Mouse (Mus musculus): Measurements from ENCODE around the gene Prmt8.

- TF ChIP-seq GATA1 (IDR thresholded peaks at IDR 0.05; ENCODE audit: borderline replicate concordance, low read length) = no peak
- TF ChIP-seq FLI1 (IDR thresholded peaks at IDR 0.05; ENCODE audit: low read length) = no peak
Measured at GRCm38 (mm10) chr6:127769275-127770156, at the start of gene Prmt8.

Measured in megakaryocyte, embryonic 14.5 days (primary cell).